ENCODE assay signal across 1 mouse cellular context in genomic region chr19:3980309-3980708, GRCm38 (mm10).
TF ChIP-seq lines count a peak whose summit lies in the region.

No protein-coding gene starts in this region.

TF ChIP-seq in MEL, 35 proteins besides CTCF, POLR2A, EP300 and RAD21 (continued from another document):
- no peak for TF ChIP-seq POLR2AphosphoS5 (IDR thresholded peaks at IDR 0.05; ENCODE audit: borderline replicate concordance, low read depth, low read length)
- TF ChIP-seq KAT2A (conservative IDR thresholded peaks at IDR 0.05; ENCODE audit: low read depth, low read length), result no peak
- no peak for TF ChIP-seq ETS1 (IDR thresholded peaks at IDR 0.05; ENCODE audit: low read depth, low read length)
- peak; percentile 87 for TF ChIP-seq ZC3H11A (IDR thresholded peaks at IDR 0.05; ENCODE audit: low read depth, low read length)
- no peak for TF ChIP-seq USF2 (IDR thresholded peaks at IDR 0.05; ENCODE audit: borderline replicate concordance in 1 of 2, insufficient read depth in 1 of 2, low read depth in 1 of 2, low read length in 2 of 2)
- no peak for TF ChIP-seq HCFC1 (IDR thresholded peaks at IDR 0.05; ENCODE audit: low read depth, low read length)
- no peak for TF ChIP-seq MXI1 (IDR thresholded peaks at IDR 0.05; ENCODE audit: low read depth, low read length)
- no peak for TF ChIP-seq UBTF (IDR thresholded peaks at IDR 0.05; ENCODE audit: borderline replicate concordance, insufficient read depth, low read depth, low read length)
- no peak for TF ChIP-seq NRF1 (IDR thresholded peaks at IDR 0.05; ENCODE audit: insufficient read depth, low read depth, low read length, poor library complexity, severe bottlenecking)
- no peak for TF ChIP-seq POLR2AphosphoS2 (IDR thresholded peaks at IDR 0.05; ENCODE audit: low read length)
- no peak for TF ChIP-seq CHD2 (IDR thresholded peaks at IDR 0.05; ENCODE audit: low read length)
